Mouse (Mus musculus): Measurements from ENCODE around the gene Cyp2c67.
"Not testable (repeated sequence)": the region's sequence is repeated elsewhere in the genome, so short reads cannot be mapped to it uniquely, and the experiment has no call there.

Cyp2c67 gene

GRCm38 (mm10) chr19:39648938-39649337, at the start of gene Cyp2c67:
Gene Cyp2c67, minus strand, starts transcription at chr19:39649051.
- no peak for DNase-seq

- DNase-seq: peak in 1 of 2 experiments; percentile 4
These were observed 16.8 kb upstream of the Cyp2c67 start for GRCm38 (mm10) chr19:39665650-39666049.

GRCm38 (mm10) chr19:39652381-39652780, 3.5 kb upstream of the Cyp2c67 start:
- DNase-seq: no peak

- DNase-seq: no peak
These were observed 1.3 kb downstream of the Cyp2c67 start for GRCm38 (mm10) chr19:39647519-39647918.

GRCm38 (mm10) chr19:39644551-39644950, 4.3 kb downstream of the Cyp2c67 start:
- DNase-seq: not testable (repeated sequence)
